Mouse (Mus musculus): ENCODE data around the gene Apold1.
A peak's percentile ranks its signal among the peaks of the same experiment; 100 is the strongest.

Apold1 gene

GRCm38 (mm10) chr6:134981231-134982062, at the start of gene Apold1:
TSS of gene Apold1 (plus strand) at chr6:134981718.
- peak; percentile 60 to 81 for DNase-seq

GRCm38 (mm10) chr6:134932486-134933206, 48.9 kb upstream of the Apold1 start:
- peak in 1 of 2 experiments; percentile 22 for DNase-seq

- DNase-seq, result no peak
Observed at GRCm38 (mm10) chr6:134933207-134933558, 48.3 kb upstream of the Apold1 start.

- no peak for DNase-seq
Observed at GRCm38 (mm10) chr6:134934305-134934704, 47.2 kb upstream of the Apold1 start.

GRCm38 (mm10) chr6:134939781-134940180, 41.7 kb upstream of the Apold1 start:
- DNase-seq, result no peak

GRCm38 (mm10) chr6:134943759-134944407, 37.6 kb upstream of the Apold1 start:
- peak; percentile 44 to 54 for DNase-seq

GRCm38 (mm10) chr6:134946054-134946453, 35.5 kb upstream of the Apold1 start:
- DNase-seq, result no peak

- DNase-seq, result no peak
Observed at GRCm38 (mm10) chr6:134946858-134947257, 34.7 kb upstream of the Apold1 start.

GRCm38 (mm10) chr6:134947311-134948087, 34.0 kb upstream of the Apold1 start:
- DNase-seq, result peak; percentile 80 to 87

- DNase-seq, result no peak
Observed at GRCm38 (mm10) chr6:134948522-134949061, 32.9 kb upstream of the Apold1 start.

GRCm38 (mm10) chr6:134949241-134949640, 32.3 kb upstream of the Apold1 start:
- DNase-seq, result no peak

- DNase-seq, result no peak
Observed at GRCm38 (mm10) chr6:134951364-134951763, 30.2 kb upstream of the Apold1 start.

- peak; percentile 73 to 81 for DNase-seq
Observed at GRCm38 (mm10) chr6:134953976-134954375, 27.5 kb upstream of the Apold1 start.

- peak in 1 of 2 experiments; percentile 57 for DNase-seq
Observed at GRCm38 (mm10) chr6:134956388-134956787, 25.1 kb upstream of the Apold1 start.

- DNase-seq, result no peak
Observed at GRCm38 (mm10) chr6:134961286-134961685, 20.2 kb upstream of the Apold1 start.

GRCm38 (mm10) chr6:134961858-134962517, 19.5 kb upstream of the Apold1 start:
- no peak for DNase-seq

GRCm38 (mm10) chr6:134962518-134962893, 19.0 kb upstream of the Apold1 start:
- DNase-seq, result no peak

- DNase-seq, result no peak
Observed at GRCm38 (mm10) chr6:134963910-134964309, 17.6 kb upstream of the Apold1 start.

GRCm38 (mm10) chr6:134966681-134967080, 14.8 kb upstream of the Apold1 start:
- DNase-seq, result no peak

GRCm38 (mm10) chr6:134968326-134968725, 13.2 kb upstream of the Apold1 start:
- DNase-seq, result no peak

- DNase-seq, result no peak
Observed at GRCm38 (mm10) chr6:134969498-134969897, 12.0 kb upstream of the Apold1 start.

GRCm38 (mm10) chr6:134972096-134972495, 9.4 kb upstream of the Apold1 start:
- DNase-seq, result no peak
